Mouse (Mus musculus): ENCODE measurements around the gene Fbxo30.
"Not testable (repeated sequence)": the region's sequence is repeated elsewhere in the genome, so short reads cannot be mapped to it uniquely, and the experiment has no call there.

Fbxo30 gene

DNA sequence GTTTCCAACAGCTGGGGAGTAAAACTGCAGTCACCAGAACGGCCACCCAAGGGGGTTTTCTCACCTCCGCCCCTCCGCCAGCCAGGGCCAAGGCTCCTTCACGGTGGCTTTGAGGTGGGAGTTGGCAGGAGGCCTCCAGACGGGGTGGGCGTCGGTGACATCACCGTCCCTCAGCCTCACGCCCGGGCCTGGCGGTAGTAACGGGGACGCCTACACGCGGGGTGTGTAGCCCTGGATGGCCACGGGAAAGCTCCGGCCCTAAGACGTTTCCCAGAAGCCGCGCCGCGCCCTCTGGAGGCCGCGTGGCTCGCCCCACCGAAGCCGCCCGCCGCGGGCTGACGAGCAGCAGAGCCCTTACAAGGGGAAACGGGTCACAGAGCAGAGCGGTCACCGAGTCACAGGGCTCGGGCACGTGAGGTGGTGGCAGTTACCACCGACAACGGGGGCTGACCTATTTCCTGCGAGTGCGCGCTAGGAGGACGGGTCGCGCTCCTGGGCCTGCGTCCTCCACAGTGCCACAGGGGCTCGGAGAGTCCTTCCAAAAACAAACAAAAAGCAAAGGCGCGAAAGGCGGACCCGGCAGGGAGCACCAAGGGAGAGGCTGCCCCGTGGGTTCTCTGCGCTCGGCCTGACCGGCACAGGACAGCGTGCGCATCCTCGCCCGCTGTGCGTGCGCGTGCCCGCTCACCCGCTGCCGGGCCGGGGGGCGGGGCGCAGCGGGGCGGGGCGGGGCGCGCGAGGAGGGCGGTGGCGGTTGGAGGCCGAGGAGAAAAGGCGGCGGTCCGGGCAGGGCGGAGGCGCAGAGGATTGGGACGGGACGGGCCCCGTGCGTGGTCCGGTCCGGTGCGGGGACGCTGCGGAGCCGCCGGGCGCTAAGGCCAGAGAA, at the start of gene Fbxo30:
Gene Fbxo30, plus strand, starts transcription at position 753 of the 886 bp plus-strand sequence.
- DNase-seq: peak; percentile 94

DNA sequence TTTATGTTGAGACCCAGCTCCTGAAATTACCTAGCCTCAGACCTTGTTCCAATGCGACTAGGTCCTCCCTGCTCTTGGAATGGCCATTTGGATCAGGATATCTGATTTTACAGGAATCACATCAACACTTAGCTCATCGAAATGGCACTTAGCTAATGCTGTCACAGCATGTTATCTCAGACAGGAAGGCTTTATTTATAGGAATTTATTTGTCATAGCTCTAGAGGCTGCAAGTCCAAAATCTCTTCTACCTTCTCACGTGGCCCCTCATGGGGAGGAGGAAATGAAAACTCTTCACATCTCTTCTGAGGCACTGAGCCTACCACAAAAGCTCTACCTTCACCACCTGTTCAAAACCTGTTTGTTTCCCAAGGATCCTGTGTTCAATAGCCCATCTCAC, 47.9 kb upstream of the Fbxo30 start:
- DNase-seq: no peak

DNA sequence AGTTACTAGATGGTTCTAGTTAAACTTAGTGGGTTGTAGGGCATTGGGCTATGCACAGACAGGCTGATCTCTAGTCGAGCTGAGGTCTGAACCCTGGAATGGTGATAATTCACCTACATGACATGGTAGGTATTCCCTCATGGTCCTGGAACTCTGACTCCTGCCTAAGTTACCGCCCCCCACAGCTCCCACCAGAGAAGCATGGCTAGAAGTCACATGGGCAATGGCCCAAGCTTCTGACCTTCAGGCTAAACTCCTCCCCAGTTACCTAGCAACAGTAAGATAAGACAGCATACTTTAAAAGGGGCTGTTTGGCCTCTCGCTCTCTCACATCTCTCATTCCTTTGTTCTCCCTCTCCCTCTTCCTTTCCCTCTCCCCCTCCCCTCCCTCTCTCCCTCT, 38.1 kb upstream of the Fbxo30 start:
- not testable (repeated sequence) for DNase-seq

DNA sequence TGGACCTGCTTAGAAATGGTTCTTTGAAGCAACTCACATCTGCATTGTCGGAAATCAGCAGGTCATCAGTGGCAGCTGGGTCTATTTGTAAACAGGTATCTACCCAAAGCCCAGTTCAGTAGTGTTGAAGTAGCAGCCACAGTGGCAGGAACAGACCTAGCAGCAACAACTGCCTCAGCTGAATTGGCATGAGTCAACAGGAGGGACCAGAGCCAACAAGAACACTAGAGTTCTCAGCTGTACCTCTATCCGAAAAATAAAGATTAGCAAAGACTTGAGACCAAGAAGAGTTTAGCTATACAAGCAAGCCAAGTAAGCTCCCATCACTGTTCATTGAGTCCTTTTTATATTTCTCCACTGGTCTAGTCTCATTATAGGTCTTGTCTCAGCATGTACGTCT, 32.9 kb upstream of the Fbxo30 start:
- no peak for DNase-seq

DNA sequence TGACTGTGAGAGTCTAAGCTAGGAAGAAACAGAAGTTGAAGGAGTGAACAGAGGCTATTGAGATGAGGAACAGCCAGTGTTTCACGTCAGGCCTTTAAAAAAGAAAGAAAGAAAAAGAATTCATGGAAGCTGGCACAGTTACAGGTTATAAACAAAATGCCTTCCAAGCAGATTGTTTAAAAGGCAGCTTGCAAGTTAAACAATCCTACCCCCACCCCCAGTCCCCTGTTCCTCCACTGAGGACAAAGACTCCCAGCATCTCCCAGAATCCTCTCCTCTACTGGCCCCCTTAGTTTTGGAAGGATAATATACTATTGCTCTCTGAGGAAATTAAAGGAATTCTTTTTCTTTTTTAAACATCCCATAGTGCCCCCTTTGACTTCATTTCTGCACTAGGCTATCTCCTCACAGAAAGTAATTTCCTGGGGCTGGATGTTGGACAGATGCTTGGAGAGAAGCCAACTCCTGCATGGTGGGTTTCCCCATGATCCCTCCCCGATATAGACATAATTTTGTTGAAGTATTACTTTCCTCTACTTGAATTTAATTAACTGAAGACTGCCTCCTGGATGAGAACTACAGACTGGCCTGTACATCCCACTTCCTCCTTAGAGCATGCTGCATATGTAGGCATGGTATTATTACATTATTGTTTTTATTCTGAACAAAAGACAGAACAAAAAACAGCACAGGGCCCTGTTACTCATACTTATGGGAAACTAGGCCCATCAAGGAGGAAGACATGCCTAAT, 30.7 kb upstream of the Fbxo30 start:
- DNase-seq: no peak

DNA sequence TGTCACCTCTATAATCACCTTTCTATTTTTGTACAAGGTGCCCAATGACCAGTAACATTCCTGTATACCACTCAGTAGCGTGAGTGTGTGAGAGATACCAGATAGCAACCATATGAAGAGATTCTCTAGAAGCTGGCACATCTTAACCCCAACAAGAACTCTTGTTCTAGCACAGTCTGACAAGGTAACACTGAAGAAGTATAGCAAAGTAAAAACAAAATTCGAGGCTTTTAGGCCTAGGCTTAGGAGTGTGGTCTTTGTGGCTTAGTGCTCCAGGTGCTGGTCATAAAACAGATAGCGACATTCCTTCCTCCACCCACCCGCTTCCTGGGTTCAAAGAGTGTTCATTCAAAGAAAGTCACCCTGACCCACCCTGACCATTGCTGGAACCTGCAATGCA, 27.5 kb upstream of the Fbxo30 start:
- not testable (repeated sequence) for DNase-seq

DNA sequence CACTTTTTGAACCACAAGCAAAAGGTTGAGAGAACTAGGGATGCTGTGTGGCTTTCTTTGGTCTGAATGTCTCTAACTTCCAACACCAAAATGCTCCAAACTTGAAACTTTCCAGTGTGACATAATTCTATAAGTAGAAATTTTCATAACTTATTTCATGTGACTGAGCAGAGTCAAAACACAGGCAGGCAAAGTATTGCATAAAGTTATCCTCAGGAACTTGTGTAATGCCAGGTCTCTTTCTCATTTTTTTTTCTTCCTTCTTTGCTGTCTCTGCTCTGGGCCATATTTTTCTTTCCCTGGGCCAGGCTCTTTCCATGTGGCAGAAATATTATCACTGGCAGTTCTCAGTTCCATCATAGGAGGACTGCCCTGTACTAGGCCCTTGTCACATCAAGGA, 21.0 kb upstream of the Fbxo30 start:
- DNase-seq: no peak

DNA sequence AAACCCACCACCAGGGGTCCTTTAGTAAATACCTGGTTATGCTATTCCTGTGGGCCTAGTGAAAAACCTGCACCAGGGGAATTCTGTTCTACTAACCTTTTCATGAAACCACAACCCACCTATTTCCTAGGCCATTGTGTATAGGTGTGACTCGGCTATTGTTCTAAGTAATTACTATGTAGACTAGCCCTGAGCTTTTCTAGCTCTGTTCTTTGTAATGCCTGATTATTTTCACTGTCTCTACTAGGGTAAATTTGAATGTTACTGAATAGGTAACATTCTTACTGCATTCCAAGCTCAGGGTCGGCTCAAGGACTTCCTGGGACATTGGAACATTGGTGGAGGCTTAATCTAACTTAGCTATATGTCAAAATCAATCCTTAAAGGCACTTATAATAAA, 18.8 kb upstream of the Fbxo30 start:
- DNase-seq: not testable (repeated sequence)

DNA sequence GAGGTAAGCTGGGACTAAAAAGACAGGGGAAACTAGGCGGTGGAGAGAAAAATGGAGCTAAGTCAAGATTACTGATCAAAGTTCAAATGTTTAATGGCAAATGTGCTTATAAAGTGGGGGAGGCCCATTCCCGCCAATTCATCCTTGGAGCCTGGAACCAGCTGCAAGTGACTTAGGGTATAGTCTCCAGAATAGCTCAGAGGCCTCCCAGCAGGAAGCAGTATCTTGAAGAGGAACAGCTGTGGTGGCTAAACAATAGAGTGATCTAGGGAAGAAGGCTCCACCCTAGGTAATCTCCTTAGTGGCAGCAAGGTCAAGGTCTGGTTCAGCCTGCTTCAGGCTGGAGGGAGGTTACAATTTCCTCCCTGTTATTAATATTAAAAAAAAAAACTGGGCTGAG, 17.3 kb upstream of the Fbxo30 start:
- not testable (repeated sequence) for DNase-seq

DNA sequence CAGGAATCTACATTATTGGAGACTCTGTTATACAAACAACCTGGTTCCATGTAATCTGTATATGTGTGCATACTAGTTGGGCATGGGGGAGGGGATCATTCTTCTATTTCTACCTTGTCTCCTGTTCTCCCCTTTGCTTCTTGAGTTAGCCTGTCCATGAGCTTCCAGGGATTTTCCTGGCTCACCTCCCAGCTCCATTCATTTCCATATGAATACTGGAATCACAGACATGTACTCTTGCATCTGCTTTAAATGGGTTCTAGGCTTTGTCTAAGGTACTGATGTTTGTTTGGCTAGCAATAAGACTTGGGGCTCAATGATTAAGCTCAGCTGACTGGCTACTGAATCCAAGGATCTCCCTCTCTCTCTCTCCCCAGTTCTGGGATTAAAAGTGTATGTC, 12.0 kb upstream of the Fbxo30 start:
- no peak for DNase-seq

DNA sequence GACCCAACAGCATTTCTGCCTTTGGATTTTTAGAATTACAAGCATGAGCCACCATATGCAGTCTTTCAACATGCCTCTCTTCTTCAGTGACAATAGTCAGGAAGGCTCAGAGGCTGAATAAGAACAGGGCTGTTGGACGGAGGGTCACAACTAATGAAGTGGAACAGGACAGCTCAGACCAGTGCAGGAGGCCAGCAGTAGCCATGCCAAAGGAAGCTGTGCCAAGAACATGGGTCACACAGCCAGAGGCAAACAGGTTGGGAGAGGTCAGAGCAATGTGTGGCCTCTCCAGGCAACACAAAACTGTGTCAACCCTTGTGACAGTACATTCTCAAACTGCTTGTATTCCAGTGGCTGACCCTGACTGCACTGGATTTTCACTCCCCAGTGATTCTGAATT, 6.7 kb upstream of the Fbxo30 start:
- peak; percentile 28 for DNase-seq

DNA sequence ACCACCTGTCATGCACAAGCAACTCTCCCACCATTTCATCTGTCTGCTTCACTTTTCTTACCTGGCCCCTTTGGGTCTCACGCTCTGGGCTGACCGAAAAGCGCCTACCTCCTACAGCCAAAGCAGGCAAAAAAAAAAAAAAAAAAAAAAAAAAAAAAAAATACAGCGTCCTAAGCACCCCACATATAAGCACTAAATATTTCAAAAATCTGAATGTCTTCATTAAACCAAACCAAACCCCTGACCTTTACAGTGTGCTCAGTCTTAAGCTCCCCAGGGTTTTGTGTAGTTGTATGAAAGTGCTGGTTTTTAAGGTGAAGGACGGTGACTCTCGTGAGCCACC, 924 bp upstream of the Fbxo30 start:
- peak; percentile 33 for DNase-seq

DNA sequence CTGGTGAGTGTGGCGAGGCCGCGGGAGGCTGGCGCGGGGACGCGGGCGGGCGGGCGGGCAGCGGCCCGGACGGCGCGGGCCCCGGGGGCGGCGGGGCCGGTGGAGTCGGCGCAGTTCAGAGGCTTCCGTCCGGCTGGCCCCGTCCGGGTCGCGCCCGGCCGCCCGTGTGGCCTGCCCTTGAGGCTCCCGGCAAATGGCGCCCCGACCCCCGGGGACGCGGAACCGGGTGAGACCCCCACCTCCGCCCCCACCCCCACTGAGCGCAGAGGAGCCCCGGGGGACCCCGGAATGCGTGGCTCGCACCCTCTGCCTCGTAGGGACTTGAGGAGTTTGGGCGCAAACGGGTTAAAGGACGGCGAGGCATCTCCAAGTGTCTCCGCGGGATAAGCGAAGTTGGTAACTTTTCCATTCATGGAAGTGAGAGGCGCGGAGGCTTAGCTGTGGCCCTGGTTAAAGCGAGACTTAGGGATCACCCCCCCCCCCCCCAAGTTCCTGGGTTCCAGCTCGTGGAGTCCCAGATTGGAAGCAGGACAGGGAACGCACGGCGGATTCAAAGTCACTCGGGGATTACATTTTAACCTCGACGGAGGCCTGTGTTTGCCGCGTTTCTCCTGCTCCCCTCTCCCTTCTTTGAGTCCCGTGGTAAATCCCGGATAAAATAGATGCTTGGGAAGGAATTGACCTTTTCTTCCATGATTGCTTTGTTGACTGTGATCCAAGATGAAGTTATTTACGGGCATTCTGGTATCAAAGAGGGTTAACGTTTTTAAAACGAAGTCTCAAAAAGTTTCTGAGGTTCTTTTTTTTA, 572 bp downstream of the Fbxo30 start:
- DNase-seq: peak; percentile 58

DNA sequence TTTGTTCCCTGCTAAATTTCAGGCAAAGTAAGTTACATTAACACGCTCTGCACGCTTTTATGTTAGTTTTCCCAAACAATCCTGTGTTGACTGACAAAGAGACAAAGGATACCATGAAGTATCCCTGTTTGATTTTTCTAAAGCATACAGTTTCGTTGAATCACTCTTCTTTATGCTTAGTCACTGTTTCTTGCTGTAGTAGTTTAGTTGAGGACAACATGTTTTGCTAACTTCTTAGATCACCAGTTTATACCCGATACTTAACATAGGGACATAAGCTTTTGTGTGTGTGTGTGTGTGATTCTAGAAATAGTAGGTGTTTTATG, 1.1 kb downstream of the Fbxo30 start:
- DNase-seq: no peak

DNA sequence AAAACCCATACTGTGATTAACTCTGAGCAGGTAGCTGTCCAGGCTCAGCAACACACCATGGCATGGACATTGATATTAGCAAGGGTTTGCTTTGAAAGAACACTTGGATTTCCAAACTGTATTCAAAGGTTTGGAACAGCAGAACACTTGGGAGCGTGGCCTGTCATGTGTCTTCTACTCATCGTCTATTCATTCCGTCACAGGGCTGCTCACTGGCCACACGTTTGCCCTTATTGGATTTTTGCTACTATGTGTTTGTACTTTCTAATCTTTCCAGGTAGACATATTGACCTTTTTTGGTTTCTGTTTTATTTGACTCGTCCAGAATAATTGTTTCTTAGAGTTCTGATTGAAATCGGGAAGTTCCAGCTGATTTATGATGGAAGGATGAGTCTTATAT, 17.3 kb downstream of the Fbxo30 start:
- no peak for DNase-seq

DNA sequence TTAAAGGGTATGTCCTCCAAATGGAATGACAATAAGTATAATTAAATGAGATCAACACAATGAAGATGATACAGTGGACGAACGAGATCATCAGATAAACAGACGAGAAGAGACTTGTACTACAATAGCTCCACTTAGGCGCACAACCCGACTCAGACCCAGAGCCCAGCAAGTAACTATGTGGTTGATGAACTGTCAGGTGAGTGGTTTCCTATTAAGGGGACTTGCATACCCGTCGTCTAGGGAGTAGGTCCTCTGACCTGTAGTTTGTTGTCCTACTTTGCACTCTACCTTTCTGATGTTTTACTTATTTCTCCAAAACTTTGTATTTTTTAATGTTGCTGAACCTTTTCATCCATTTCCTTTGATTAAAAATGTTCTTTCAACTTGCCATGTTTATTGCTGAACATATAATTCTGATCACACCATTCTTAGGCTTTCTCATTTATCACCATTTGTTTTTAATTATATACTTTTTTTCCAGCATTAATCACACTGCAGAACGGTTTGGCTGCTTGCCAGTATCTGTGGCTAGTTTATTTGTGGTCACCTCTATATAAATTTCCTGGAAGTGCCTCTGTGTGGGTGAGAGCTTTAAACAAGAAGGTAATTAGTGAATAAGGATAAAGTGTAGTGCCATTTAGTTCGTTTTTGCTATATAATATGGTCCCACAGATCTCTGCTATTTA, 24.4 kb downstream of the Fbxo30 start:
- DNase-seq: no peak

DNA sequence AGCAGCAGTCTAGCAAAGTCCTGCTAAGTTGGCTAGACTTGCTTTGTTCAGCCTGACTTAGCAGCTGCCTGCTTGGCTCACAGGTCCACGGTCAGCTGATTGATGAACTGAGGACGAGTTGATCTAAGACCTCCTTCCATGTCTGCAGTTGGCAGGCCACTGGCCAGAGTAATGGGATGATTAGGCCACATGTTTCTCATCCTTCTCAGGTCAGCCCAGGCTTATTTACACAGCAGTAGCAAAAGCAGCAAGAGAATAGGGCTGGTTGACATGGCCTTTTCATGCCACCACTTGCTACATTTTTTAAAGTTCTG, 24.9 kb downstream of the Fbxo30 start:
- no peak for DNase-seq

DNA sequence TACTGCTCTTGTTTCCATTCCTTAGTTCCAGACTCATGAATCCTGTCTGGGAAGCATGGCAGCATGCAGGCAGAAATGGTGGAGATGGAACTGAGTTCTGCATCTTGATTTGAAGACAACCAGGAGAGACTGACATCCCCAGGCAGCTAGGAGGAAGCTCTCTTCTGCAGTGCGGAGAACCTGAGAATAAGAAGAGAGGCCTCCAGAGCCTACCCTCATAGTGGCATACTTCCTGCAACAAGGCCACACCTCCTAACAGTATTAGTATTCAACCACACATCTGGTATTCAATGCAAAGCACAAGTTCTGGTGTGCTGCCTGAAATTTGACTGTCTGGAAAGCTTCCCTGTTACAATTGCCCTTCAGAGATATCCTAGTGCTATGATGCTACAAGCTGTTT, 28.7 kb downstream of the Fbxo30 start:
- no peak for DNase-seq

DNA sequence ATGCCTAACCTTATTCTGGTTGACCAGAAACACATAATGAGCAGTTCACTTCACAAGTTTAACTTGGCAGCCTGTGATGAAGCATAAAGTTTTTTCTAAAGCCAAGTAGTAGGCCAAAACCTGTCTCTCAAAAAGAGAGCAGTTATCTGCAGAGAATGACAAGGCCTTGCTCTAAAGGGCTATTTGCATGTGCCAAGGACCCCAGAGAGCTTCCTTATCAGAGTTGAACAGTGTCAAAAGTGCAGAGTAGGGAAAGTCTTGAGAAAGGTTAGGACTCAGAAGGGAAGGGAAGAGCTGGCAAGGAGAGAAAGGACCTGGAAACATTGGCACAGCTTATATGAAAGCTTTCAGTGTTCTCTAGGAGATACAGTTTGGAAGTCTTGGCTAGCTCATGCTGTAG, 29.4 kb downstream of the Fbxo30 start:
- DNase-seq: no peak

DNA sequence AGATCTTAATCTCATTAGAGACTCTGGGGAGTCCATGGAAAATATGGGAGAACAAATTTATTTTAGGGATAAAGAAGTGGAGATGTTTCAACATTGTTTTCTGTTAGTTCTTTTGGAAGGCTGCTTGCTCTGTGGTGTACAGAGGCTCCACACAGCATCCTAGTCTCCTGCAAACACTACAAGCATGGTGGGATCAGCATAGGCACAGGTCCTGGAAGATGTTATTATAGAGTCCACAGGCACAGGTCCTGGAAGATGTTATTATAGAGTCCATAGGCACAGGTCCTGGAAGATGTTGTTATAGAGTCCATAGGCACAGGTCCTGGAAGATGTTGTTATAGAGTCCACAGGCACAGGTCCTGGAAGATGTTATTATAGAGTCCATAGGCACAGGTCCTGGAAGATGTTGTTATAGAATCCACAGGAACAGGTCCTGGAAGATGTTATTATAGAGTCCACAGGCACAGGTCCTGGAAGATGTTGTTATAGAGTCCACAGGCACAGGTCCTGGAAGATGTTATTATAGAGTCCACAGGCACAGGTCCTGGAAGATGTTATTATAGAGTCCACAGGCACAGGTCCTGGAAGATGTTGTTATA, 36.8 kb downstream of the Fbxo30 start:
- DNase-seq: not testable (repeated sequence)

DNA sequence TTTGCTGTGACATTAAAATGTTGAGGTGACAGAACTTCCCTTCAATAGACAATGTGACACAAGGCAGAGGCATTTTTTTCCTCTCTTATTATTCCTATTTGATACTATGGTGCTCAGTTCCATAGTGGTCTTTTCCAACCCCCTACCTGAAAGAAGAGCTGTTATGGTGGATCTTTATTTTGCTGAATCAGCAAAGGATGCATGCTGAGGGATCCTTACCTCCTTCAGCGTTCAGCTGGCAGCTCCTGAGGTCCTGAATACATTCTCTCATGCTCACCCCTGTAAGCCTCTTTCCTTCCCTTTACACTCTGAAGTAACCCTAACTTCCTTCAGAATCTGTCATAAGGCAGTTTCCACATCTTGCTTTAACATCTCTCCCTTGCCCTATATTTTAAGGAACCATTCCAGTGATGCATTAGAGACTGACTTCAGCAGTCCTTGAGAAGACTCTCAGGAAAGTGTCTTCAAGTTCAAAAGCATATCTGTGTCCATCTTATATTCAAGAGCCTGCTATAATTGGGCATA, 38.4 kb downstream of the Fbxo30 start:
- no peak for DNase-seq

DNA sequence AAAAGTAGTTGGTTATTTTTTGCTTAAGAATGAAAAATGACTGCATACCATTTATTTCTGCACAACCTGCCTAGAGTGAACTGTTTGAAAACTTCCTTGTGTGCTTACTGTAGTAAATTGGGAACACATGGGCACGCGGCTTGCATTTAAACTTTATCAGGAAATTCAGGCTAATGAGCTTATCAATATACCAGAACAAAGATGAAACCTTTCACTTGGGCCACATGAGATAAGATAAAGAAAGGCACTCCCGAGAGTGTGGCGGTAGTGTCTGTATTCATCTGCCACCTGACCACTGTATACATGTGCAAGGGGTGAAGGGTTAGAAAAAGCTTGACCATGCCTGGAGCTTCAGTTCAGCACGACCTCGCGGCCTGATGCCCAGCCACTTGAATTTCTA, 41.2 kb downstream of the Fbxo30 start:
- no peak for DNase-seq
